Mouse (Mus musculus): Measurements from ENCODE around the gene Rdh5.

Gene Rdh5

DNA sequence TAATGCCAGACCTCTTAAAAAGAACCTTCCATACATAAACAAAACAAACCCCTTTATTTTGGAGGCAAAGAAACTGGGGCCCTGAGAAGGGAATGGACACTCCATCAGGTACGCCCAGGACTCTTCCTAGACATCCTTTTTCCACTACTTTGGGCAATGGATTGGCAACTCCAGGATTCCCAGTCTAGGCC lies at the start of gene Rdh5:
Gene Rdh5 (minus strand): TSS at position 67 of the 191 bp plus-strand sequence.
- no peak for DNase-seq

DNA sequence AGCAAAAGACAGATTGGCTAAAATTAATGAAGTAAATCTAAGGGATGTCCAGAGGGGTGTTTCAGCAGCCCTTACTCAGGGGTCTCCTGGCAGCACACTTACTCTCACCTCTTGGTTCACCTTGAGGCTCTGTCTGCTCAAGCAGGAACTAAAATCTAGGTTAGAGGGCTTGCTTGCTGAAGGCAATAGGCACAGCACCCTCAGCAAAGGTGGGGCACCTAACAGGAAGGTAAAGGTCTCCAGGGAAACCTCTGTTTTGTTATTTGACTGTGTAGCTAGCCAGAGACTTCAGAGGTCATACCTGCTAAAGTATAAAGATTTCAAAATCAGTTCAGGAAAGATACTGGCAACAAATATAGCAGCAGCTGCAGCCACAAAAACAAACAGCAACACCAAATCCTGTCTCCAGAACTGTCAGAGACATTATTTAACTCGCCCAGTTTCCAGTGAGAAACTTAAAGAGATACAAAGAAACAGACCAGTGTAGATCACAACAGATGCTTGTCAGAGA lies 48.1 kb upstream of the Rdh5 start:
- peak in 1 of 2 experiments; percentile 26 for DNase-seq

DNA sequence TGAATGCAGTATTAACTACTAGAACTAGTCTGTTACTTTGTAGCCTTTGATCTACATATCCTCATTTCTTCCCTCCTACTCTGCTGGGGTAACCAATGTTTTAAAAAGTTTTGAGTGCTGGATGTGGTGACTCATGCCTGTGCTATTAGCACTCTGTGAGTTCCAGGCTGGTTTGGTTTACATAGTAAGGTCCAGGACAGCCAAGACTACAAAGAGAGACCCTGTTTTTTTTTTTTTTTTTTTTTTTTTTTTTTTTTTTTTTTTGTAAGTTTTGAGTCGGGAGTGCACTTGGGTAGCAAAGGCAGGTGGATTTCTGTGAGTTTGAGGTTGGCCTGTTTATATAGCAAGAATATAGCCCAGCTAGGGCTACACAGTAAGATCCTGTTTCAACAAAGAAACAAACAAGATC lies 45.7 kb upstream of the Rdh5 start:
- peak in 1 of 2 experiments; percentile 48 for DNase-seq

DNA sequence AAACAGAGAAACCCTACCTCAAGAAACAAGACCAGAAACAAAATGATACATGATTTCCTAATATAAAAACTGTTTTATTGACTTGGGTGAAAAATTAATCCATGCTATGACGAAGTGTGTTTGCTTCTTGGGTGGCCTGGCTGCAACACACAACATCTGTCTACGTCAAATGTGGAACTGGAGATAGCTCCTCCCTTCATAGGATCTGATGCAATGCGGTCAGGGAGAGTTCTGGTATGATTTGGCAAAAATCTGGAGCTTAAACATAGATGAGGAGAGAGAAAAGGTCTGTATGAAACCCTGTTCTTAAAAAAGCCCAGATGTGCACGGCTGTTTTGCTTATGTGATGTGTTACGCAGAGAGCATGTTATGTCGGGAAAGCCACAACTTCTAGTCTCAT lies 43.2 kb upstream of the Rdh5 start:
- no peak for DNase-seq

DNA sequence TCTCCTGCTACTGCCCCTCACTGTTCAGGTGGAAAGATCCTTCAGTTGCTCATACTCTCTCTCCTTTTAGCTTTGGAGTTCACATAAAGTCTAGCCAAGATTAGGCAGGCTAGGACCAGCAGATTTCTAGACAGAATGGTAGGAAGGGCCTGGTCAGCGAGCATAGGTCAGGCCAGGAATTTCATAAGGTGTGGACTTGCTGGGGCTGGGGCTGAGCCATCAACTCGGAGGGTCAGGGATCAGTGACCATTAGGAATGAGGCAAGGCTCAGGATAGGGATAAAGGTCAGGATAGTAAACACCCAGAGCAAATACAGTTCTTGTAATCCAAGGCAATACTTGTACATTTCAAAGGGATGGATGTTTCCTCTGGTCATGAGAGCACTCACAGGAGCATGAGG lies 42.3 kb upstream of the Rdh5 start:
- no peak for DNase-seq

DNA sequence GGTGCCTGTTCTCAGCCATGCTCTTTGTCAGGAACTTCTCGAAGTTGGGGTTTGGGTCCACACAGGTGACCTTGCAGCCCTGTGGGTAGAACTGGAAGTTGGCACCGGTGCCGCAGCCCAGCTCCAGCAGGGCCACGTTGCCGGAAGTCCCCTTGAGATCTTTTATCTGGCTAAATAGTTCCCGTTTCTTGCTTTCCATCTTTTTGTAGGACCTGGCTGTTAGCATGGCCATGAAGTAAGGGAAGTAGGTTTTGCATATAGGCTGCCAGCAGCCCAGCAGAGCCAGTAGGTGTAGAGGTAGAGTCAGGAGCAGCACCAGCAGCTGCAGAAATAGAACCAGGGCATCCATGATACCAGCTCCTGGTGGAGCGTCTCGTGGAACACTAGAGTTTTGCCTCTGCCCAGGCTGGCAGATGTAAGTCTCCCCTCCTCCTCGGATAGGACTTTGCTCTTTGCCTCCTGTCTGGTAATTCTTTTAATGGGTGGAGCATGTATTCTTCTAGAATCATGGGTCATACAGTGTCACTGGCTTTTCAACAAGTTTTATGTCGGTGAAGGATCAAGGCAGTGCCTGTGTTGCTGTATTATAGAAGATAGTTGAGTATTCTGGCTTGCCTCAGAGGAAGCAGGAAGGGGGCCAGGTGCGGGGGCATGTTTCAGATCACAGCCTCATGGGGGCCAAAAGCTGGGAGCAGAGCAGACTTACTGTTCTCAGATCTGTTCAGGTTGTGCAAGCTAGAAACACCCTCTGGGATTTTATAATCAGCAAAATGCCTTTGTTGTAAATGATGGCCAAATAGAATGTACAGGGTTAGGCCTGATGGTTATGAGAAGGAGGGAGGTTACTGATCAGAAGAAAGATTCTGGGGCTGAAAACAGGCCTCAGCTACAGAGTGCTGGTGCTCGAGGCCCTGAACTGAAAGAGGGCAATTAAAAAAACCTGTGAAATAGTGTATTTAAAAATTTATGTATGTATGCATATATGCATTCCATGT lies 38.2 kb upstream of the Rdh5 start, which contains the start of gene Mettl7b:
Gene Mettl7b (minus strand): TSS at position 399 of the 995 bp plus-strand sequence.
- DNase-seq, result no peak

DNA sequence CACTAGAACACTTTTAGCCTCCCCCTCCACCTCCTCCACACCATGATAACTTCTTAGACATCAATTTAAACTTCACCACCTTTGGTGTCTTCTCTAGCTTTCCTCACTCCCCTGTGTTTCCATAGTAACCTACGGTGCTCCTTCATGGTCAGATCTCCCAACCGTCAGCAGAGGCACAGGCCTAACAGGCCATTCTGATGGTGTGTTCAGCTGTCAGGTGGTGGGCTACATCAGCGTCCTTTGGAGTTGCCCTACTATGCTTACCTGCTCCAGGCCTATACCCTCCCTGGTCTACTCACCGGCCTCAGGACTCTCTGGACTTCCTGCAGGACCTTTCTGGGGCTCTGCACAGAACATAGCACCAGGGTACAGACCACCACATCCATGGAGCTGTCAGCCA lies 37.5 kb upstream of the Rdh5 start:
- DNase-seq, result no peak

DNA sequence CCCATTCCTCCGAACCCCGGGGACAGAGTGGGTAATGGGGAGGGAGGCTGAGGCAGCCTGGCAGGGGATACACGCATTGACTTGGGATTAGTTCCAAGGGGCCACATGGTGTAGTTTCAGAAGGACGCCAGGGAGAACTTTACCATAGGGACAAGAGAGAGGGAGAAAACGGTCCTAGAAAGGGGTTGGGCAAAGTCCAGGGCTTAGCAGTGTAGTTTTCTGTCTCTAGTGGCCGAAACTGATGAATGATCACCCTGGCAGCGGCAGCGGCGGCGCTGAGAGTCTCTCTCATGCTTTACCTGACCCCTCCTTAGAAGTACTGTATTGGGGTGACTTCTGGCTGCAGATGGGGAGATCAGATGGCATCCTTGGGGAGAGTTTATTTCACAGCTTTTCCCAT lies 35.7 kb upstream of the Rdh5 start:
- DNase-seq, result no peak

DNA sequence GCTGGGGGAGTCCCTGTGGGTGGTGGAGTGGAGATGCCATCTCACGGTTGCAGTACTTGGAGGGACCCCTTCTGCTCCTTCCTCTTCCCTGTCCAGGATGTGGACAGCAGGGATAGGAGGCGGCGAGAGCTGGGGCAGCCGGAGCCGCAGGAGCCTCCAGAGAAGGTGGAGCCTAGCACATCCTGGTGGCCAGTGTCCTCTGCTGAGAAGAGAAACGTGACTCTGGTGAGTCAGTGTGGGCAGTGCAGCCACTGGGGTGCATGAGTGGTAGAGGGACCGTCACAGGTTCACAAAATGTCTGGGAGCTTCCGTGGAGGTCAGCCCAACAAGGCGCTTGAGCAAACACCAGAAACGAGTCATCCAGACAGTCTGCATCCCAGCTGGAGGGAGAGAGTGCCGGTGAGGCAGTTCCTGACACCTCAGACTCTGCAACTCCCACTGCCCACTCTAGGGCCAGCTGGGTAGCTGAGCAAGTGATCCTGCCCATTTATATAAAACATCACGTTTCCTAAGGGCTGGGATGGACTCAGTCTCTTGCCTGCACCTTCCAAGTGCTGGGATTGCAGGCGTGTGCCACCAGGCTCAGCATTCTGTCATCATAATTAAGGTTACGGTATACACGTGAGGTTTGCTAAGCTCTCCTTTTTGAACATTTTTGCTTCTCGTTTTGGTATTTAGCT lies 27.7 kb upstream of the Rdh5 start:
- DNase-seq, result no peak

DNA sequence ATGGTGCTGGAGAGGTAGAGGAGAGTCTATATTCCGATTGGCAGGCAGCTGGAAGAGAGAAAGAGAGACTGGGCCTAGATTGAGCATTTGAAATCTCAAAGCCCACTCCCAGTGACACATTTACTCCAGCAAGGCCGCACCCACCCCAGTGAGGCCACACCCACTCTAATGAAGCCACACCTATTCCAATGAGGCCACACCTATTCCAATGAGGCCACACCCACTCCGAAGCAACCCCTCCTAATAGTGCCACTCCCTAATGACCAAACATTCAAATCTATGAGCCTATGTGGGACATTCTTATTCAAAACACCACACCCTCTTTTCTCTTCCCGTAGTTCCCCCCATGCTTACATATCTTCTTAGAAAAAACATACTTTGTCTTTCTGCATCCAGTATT lies 24.8 kb upstream of the Rdh5 start:
- no peak for DNase-seq

DNA sequence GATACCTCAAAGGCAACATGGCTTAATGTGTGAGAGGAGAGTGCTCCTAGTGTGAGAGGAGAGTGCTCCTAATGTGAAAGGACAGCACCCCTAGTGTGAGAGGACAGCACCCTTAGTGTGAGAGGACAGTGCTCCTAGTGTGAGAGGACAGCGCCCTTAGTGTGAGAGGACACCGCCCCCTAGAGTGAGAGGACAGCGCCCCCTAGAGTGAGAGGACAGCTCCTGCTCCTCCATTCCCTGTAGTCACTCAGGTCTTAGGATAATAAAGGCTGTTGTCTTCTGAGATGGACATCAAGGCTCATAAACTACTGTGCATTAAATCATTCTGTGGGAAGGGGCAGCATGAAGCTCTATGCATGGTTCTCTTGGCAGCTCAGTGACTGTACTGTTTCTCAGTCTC lies 23.0 kb upstream of the Rdh5 start:
- DNase-seq, result peak; percentile 60 to 64

DNA sequence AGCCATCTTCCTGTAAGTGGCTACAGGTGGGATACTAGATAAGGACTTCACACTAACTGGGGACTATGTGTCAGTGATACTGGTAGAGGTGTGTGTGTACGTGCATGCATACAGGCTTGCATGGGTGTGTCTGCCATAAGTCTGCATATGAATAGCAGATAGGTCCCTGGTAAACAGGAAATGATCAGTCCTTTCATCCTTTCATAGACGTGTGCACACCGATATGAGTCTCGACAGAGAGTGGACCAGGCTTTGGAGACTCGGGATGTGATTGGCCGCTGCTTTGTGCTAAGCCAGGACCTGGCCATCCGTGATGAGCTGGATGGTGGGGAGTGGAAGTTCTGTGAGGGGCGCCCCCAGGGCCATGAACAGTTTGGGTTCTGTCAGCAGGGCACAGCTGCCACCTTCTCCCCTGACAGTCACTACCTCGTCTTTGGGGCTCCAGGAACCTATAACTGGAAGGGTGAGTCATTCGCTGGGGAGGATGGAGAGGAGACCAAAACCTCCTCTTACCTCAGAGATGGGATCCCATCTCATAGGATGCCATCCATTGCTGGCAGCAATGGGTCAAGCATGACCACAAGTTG lies 17.9 kb upstream of the Rdh5 start:
- no peak for DNase-seq

DNA sequence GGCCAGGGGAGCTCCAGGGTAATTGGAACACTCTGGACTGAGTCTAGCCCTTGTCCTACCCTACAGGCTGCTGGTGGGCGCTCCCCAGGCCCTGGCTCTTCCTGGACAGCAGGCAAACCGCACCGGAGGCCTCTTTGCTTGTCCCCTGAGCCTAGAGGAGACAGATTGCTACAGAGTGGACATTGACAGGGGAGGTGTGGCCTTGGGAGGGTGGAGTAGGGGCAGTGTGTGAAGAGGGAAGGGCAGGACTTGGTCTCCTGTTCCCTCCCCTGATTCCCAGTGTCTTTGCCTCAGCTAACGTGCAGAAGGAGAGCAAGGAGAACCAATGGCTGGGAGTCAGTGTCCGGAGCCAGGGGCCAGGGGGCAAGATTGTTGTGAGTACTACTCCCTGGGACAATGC lies 16.3 kb upstream of the Rdh5 start:
- peak; percentile 48 to 52 for DNase-seq

DNA sequence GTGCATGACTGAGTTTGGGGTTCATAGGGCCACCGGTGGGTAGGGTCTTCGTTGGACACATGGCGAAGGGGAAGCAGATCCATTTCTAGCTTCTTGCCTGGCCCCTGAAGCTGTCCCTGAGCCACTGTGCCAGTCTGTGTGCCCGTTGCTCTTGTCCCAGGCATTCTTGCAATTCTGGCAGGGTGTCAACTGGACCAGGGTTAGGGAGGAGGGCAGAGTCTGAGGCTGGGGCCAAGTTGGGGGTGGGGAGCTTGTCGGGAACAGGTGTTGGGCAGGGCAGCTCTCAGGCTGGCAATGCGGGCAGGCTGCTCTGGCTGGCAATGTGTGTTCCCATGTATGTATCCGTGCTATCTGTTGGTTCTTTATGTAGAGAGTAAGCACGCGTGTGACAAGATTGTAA lies 15.8 kb upstream of the Rdh5 start:
- peak; percentile 90 for DNase-seq

DNA sequence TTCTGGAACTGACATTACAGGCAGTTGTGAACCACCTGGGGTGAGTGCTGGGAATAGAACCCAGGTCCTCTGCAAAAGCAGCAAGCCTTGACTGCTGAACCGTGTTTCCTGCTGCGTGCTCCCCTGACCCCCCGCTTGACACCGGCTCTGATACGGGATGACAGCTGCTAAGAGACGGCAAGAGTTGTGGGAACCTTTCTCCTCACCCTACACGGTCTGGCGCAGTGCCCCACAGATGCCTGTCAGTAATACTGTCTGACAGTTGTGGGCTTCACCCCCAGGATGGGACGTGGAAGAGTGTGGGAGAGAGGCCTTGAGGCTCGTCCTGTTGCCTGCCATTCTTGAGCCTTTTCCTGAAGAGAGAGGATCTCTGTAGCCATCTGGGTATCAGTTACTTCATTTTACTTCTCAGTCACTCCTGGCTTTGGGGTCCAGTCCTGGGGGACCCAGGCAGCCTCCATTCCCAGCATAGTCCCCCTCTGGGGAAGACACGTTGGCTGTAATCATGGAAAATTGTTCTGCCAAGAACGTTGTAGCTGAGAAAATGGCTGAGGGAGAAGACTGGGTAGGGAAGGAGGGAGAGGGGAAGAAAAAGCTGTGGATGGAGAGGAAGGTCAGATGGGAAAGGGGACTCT lies 15.2 kb upstream of the Rdh5 start:
- DNase-seq, result no peak

DNA sequence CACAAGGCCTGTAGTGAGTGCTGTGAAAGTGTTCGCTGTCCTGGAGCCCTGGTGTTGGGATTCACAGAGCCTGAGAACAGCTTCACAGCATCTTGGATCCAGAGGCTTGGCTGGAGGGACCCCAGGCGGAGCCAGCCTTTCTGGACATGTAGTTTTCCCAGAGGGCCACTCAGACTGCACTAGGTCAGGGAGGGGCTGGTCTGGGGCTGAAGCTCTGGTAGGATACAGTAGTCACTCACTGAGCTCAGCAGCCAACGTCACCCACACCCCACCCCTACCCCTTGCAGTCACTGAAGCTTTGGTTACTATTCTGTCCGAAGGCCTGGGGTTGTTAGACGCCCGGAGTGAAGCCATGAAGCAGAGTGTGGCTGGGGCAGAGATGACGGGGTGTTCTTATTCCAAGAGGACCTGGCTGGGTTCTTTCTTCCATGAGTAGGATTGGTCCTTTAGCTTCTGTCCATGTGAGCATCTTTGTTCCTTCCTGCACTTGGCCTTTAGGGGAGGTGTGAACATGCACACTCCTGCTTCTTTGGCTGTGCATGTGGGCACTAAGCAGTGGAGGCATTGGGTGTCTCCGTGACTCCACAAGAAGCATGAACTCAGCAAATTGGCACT lies 13.2 kb upstream of the Rdh5 start:
- no peak for DNase-seq

DNA sequence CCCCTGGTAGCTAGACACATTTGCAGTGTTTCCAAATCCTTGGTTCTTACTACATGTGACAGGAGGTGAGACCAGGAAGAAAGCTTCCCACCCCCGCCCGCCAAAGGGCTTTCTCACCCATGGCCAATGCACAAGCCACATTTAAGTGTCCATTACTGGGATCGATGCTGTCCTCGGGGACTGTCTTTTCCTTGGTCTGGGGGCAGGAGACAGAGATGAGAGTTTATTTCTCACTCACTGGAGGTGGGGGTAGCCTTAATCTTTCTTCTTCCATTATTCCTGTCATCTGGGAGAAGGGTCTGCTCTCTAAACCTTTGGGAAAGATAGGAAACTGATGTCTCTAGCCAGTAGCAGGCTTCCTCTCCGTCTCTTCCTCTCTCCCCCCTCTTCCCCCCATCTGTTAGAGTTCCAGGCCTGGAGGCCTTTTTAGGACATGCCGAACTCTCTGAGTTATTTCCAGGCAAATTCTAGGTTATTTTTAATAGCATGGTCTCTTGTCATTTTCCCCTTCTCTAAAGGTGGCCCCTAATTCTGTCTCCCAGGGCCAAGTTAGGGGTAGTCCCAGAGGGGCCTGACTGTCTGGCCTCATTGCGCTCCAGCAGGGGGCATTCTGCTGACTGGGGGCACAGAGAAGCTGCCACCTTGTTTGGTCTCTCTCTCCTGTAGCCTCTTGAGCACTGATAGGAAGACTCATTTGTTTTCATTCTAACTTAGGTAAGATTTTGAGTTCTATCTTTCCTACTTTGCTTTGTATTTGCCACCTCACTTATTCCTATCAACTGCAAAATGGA lies 12.5 kb upstream of the Rdh5 start:
- no peak for DNase-seq

DNA sequence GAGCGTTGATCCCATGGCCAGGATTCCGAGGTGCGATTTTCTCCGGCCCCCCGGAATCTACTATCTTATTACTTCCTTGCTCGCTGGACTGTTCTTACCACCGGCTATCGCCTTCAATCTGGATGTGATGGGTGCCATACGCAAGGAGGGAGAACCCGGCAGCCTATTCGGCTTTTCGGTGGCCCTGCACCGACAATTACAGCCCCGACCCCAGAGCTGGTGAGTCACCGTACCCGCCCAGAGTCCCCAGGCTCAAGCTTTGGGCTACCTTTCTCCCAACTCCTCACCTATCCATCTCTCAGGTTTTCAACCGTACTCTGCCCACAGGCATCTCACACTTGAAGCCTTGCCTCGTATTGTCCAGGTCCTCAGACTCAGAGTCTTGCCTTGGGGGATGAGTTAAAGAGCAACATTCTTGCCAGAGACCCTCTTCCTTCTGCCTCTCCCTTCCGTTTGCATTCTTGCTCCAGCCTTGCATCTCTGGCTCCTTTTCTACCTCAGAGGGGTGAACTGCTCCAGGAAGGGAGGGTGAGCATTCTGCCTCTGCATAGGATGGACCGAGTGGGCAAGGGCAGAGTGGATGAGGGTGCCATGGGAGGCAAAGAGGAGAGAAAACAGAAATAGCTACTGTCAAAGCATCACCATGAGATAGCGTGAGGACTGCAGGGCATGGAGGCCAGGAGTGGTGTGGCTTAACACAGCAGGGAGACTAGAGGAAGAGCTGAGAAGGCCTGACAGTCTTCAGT lies 11.5 kb upstream of the Rdh5 start:
- DNase-seq, result no peak

DNA sequence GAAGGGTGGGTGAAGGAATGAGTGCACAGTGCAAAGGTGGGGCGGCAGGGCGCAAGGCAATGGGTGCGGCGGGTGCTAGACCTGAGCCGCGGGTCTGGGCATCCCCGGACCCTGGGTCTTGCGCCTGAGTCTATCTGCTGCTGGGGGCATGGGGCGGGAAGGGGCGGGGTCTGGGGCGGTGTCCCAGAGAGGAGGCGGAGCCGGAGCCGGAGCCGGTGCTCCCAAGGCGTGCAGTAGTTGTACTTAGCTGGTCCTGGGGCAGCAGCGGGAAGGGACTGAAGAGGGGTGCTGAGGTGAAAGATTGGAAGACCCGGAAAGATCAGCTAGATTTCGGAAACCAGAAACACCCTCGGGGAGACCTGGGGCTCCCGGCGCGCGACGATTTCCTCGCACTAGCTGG lies 10.9 kb upstream of the Rdh5 start, which contains the start of gene Itga7:
Gene Itga7 (plus strand): TSS at position 245 of the 400 bp plus-strand sequence.
- DNase-seq, result peak; percentile 38 to 41

DNA sequence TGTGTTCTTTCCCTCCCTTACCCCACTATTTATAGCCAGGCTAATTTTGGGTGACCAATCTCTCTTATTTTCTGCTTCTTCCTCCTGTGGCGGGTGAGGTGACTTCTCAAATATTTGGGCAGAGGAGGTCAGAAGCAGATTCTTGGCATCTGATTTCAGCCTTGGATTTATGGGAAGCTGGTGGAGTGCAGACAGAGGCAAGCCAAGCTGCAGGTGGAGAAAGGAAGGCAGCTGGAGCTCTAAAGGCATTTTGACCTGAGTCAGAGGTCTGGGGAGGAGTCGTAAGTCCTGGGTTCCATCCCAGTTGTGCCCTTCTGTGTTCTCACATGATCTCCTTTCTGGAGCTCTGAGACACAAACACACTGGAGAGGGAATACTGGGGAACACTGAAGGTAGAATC lies 8.8 kb upstream of the Rdh5 start:
- peak in 1 of 2 experiments; percentile 38 for DNase-seq
